Mouse (Mus musculus): ENCODE data around the gene Mrpl48.
A peak's percentile ranks its signal among the peaks of the same experiment; 100 is the strongest.

The Mrpl48 gene

DNA sequence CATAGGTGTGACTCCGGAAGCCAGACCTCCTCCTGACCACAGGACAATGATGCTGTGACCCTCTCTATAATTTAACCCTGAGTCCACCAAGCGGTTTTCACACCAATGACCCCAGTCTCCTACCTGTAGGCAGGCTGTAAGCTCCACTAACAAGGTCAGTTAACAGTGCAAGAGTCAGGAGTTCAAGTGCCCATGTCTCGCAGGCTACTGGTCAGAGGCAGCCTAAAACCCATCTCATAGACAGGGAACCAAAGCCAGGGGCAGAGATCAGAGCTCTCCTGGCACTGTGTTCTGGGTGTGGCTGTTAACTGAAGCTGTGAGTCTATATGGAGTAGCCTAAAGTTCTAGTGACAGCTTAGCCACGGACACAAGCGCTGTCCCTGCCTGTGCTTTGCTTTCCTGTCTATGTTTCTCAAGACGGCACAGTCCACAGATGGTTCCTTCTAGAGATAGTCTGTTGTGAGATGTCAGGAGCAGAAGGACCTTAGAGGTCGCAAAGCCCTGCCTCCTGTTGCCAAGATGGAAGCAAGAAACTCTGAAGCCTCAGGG, 105.7 kb downstream of the Mrpl48 start:
- H3K4me1 ChIP-seq (replicated peaks; ENCODE audit: low read depth, low read length): peaks cover 97% of the 10 kb centered on the region
- H3K27me3 ChIP-seq (ENCODE audit: insufficient read depth, low read length): no peaks in the 10 kb centered on the region
- peaks cover 34% of the 10 kb centered on the region for H3K36me3 ChIP-seq (ENCODE audit: insufficient read depth, low read length)
- H3K4me3 ChIP-seq (replicated peaks; ENCODE audit: low read length): 0 out of 2 replicates have a peak overlapping the region, but pooled peaks have one; percentile 17
- H3K9me3 ChIP-seq (ENCODE audit: low read length): no peaks in the 10 kb centered on the region
- no peak for TF ChIP-seq CTCF (conservative IDR thresholded peaks at IDR 0.05; ENCODE audit: low read length)
- TF ChIP-seq NANOG (IDR thresholded peaks at IDR 0.05; ENCODE audit: borderline replicate concordance, low read length): no peak
- TF ChIP-seq POU5F1 (IDR thresholded peaks at IDR 0.05; ENCODE audit: borderline replicate concordance, low read length): no peak

DNA sequence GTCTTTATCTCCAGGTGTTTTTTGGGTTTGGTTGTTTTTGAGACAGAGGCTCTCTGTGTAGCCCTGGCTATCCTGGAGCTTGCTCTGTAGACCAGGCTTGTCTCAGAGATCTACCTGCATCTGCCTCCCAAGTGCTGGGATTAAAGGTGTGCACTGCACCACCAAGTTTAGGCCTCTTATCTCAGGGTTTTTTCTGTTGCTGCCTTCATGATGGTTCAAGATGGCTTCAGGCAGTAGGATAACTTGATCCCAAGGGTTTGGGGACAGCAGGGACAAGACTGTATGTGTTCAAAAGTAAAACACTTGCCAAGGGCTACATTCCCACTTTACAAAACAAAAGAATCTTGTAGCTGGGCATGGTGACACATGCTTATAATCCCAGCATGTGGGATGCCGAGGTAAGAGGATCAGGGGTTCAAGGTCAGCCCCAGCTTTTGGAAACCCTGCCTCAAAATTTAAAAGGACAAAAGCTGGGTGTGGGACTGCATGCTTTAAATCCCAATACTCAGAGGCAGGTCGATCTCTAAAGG, 106.2 kb downstream of the Mrpl48 start:
- H3K9me3 ChIP-seq (ENCODE audit: low read length): no peaks in the 10 kb centered on the region
- TF ChIP-seq POU5F1 (IDR thresholded peaks at IDR 0.05; ENCODE audit: borderline replicate concordance, low read length) (no peak), CTCF (conservative IDR thresholded peaks at IDR 0.05; ENCODE audit: low read length) (no peak), NANOG (IDR thresholded peaks at IDR 0.05; ENCODE audit: borderline replicate concordance, low read length) (peak; percentile 56; the same call in 1 of the 2 replicates)
- peaks cover 40% of the 10 kb centered on the region for H3K36me3 ChIP-seq (ENCODE audit: insufficient read depth, low read length)
- peaks cover 99% of the 10 kb centered on the region for H3K4me1 ChIP-seq (replicated peaks; ENCODE audit: low read depth, low read length)
- no peaks in the 10 kb centered on the region for H3K27me3 ChIP-seq (ENCODE audit: insufficient read depth, low read length)
- 0 out of 2 replicates have a peak overlapping the region, but pooled peaks have one; percentile 0 for H3K4me3 ChIP-seq (replicated peaks; ENCODE audit: low read length)

DNA sequence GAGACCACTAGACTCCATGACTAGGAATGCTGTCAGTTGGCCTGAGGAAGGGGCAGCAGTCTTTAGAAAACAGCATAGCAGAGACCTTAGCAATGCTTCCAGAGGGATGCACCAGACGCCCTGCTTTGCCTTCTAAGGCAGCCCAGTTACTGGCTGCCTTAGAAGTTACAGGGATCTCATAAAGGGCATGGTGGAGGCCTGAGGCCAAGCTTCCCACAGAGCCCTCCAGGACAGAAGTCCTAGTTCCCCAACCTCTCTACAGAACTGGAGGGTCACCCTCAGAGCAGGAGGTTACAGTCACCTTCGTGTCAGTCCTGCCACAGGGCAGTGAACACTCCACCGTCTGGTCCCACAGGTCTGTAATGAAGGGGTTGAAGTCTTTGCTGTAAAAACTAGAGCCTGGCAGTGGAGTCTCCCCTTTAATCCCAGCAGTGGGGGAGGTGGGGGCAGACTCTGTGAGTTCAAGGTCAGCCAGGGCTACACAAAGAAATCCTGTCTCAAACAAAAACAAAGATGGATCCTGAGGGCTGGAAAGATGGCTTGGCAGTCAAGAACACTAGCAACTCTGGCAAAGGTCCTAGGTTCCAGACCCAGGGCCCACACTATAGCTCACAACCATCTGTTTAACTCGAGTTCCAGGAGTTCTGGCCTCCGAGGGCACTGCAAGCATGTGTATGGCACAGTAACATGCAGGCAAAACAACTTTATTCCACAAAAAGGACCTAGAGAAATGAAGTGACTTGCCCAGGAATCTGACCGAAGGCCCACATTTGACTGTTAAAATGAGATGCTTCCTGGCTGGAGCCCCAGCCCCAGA, 106.9 kb downstream of the Mrpl48 start:
- H3K36me3 ChIP-seq (ENCODE audit: insufficient read depth, low read length): peaks cover 46% of the 10 kb centered on the region

DNA sequence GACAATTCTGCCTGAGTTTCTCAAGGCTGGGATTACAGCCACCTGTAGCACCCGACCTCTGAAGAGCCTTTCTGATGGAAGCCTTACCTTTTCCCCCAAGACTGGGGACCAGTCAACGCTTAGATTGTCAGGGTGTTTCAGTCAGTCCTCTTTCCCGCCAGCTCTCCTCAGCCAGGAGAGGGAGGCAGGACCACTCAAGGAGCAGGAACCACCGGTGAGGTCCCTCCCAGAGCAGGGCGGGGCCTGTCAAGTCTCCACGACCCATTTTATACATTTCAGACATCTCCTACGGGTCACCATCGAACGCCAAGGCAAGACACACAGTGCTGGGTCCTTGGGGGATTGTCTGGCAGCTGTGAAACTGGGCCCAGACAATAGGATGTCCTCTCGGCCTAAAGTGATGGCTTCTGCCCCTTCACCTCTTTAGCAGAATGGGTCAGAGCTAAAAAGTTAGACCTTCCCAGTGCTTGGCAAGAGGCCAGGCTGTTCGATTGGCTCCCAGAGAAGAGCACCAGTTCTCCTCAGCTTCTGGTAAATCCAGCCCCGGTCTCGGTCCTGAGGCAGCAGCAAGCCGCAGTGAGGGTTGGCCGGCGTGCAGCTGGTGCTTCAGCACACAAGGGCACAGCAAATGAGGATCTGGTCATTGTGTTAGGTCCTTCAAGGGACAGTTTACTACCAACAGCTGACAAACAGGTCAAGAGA, 107.7 kb downstream of the Mrpl48 start:
- Histone ChIP-seq H3K36me3 (ENCODE audit: insufficient read depth, low read length) (peaks cover 52% of the 10 kb centered on the region), H3K27me3 (ENCODE audit: insufficient read depth, low read length) (no peaks in the 10 kb centered on the region), H3K4me1 (replicated peaks; ENCODE audit: low read depth, low read length) (peaks cover 98% of the 10 kb centered on the region), H3K4me3 (replicated peaks; ENCODE audit: low read length) (peak overlapping the region; percentile 24), H3K9me3 (ENCODE audit: low read length) (no peaks in the 10 kb centered on the region)
- TF ChIP-seq NANOG (IDR thresholded peaks at IDR 0.05; ENCODE audit: borderline replicate concordance, low read length) (no peak), POU5F1 (IDR thresholded peaks at IDR 0.05; ENCODE audit: borderline replicate concordance, low read length) (no peak), CTCF (conservative IDR thresholded peaks at IDR 0.05; ENCODE audit: low read length) (no peak)

More for the DNA sequence above, 106.9 kb downstream of the Mrpl48 start:
- Histone ChIP-seq H3K9me3 (ENCODE audit: low read length) (no peaks in the 10 kb centered on the region), H3K27me3 (ENCODE audit: insufficient read depth, low read length) (no peaks in the 10 kb centered on the region), H3K4me3 (replicated peaks; ENCODE audit: low read length) (peak overlapping the region; percentile 24), H3K4me1 (replicated peaks; ENCODE audit: low read depth, low read length) (peaks cover 99% of the 10 kb centered on the region)
- TF ChIP-seq POU5F1 (IDR thresholded peaks at IDR 0.05; ENCODE audit: borderline replicate concordance, low read length): no peak
- no peak for TF ChIP-seq NANOG (IDR thresholded peaks at IDR 0.05; ENCODE audit: borderline replicate concordance, low read length)
- TF ChIP-seq CTCF (conservative IDR thresholded peaks at IDR 0.05; ENCODE audit: low read length): no peak

DNA sequence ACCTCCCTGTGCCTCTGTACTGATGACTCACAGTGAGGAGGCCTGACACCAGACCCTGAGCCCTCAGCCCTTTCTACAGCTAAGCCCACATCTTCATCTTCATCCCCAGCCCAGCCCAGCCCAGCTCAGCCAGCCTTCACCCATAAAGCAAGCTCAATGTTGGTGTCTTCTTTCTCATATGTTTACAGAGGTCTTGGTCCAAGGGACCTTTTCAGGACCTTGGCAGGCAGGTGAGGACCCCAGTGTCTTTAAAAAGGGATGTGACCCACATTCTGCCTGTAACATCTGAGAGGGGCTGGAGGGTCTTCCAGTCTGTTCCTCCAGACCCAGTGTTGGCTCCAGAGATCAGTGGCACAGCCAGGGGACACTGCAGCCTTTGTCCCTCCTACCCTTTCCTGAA, 108.6 kb downstream of the Mrpl48 start:
- peaks cover 99% of the 10 kb centered on the region for H3K4me1 ChIP-seq (replicated peaks; ENCODE audit: low read depth, low read length)

DNA sequence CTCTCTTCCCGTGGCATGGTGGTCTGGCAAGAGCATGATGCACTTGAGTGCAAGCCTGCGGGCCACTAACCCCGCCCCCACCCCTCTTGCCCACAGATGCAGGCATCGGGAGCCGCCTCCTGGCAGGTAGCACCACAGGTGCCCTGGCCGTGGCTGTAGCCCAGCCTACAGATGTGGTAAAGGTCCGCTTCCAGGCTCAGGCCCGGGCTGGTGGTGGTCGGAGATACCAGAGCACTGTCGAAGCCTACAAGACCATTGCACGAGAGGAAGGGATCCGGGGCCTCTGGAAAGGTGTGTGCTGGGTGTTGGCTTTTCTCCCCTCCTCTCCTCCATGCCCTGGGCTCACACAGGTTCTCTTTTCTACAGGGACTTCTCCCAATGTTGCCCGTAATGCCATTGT, 110.1 kb downstream of the Mrpl48 start:
- TF ChIP-seq NANOG (IDR thresholded peaks at IDR 0.05; ENCODE audit: borderline replicate concordance, low read length) (no peak), CTCF (conservative IDR thresholded peaks at IDR 0.05; ENCODE audit: low read length) (no peak), POU5F1 (IDR thresholded peaks at IDR 0.05; ENCODE audit: borderline replicate concordance, low read length) (no peak)
- no peaks in the 10 kb centered on the region for H3K9me3 ChIP-seq (ENCODE audit: low read length)
- H3K4me1 ChIP-seq (replicated peaks; ENCODE audit: low read depth, low read length): peaks cover 91% of the 10 kb centered on the region
- peak overlapping the region; percentile 63 for H3K4me3 ChIP-seq (replicated peaks; ENCODE audit: low read length)
- H3K27me3 ChIP-seq (ENCODE audit: insufficient read depth, low read length): no peaks in the 10 kb centered on the region
- peaks cover 67% of the 10 kb centered on the region for H3K36me3 ChIP-seq (ENCODE audit: insufficient read depth, low read length)

More for the DNA sequence above, 108.6 kb downstream of the Mrpl48 start:
- Histone ChIP-seq H3K9me3 (ENCODE audit: low read length) (no peaks in the 10 kb centered on the region), H3K27me3 (ENCODE audit: insufficient read depth, low read length) (no peaks in the 10 kb centered on the region), H3K4me3 (replicated peaks; ENCODE audit: low read length) (peak overlapping the region; percentile 24; the same call in 1 of the 2 replicates), H3K36me3 (ENCODE audit: insufficient read depth, low read length) (peaks cover 62% of the 10 kb centered on the region)
- TF ChIP-seq CTCF (conservative IDR thresholded peaks at IDR 0.05; ENCODE audit: low read length) (no peak), NANOG (IDR thresholded peaks at IDR 0.05; ENCODE audit: borderline replicate concordance, low read length) (no peak), POU5F1 (IDR thresholded peaks at IDR 0.05; ENCODE audit: borderline replicate concordance, low read length) (no peak)

DNA sequence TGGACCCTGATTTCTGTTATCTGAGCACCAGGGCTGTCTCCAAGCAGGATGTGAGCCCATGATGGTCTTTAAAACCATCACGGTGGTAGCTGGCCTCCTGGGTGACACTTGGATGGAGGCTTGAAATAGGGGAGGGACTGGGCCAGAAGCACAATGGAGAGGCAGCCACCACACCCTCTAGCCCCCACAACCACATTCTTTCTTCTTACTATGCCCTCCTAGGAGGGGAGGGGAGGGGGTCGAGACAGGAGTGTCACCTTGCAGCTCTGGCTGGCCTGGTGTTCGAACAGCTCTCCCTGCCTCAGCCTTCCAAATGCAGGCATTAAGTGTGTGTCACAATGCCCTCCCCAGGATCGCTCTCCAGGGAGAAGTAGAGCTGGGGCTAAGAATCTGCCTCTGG, 110.7 kb downstream of the Mrpl48 start:
- H3K36me3 ChIP-seq (ENCODE audit: insufficient read depth, low read length): peaks cover 67% of the 10 kb centered on the region
- peaks cover 88% of the 10 kb centered on the region for H3K4me1 ChIP-seq (replicated peaks; ENCODE audit: low read depth, low read length)
- peak overlapping the region; percentile 63 for H3K4me3 ChIP-seq (replicated peaks; ENCODE audit: low read length)
- no peaks in the 10 kb centered on the region for H3K9me3 ChIP-seq (ENCODE audit: low read length)
- no peak for TF ChIP-seq CTCF (conservative IDR thresholded peaks at IDR 0.05; ENCODE audit: low read length)
- no peak for TF ChIP-seq POU5F1 (IDR thresholded peaks at IDR 0.05; ENCODE audit: borderline replicate concordance, low read length)
- no peak for TF ChIP-seq NANOG (IDR thresholded peaks at IDR 0.05; ENCODE audit: borderline replicate concordance, low read length)
- no peaks in the 10 kb centered on the region for H3K27me3 ChIP-seq (ENCODE audit: insufficient read depth, low read length)

DNA sequence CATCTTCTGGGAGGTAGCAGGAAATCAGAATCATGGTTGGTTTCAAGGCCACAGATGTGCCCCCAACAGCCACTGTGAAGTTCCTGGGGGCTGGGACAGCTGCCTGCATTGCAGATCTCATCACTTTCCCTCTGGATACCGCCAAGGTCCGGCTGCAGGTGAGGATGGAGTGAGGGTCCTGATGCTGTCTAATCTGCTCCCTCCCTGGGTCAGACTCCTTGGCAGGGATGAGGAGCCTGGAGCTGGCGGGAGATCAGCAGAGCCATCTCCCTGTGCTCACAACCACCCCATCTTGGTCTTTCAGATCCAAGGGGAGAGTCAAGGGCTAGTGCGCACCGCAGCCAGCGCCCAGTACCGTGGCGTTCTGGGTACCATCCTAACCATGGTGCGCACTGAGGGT, 111.3 kb downstream of the Mrpl48 start:
- no peaks in the 10 kb centered on the region for H3K9me3 ChIP-seq (ENCODE audit: low read length)
- peaks cover 88% of the 10 kb centered on the region for H3K4me1 ChIP-seq (replicated peaks; ENCODE audit: low read depth, low read length)

More for the DNA sequence above, 111.3 kb downstream of the Mrpl48 start:
- no peaks in the 10 kb centered on the region for H3K27me3 ChIP-seq (ENCODE audit: insufficient read depth, low read length)
- no peak for TF ChIP-seq POU5F1 (IDR thresholded peaks at IDR 0.05; ENCODE audit: borderline replicate concordance, low read length)
- no peak for TF ChIP-seq NANOG (IDR thresholded peaks at IDR 0.05; ENCODE audit: borderline replicate concordance, low read length)
- TF ChIP-seq CTCF (conservative IDR thresholded peaks at IDR 0.05; ENCODE audit: low read length): no peak
- peak overlapping the region; percentile 63 for H3K4me3 ChIP-seq (replicated peaks; ENCODE audit: low read length)
- H3K36me3 ChIP-seq (ENCODE audit: insufficient read depth, low read length): peaks cover 67% of the 10 kb centered on the region

All from E14TG2a.4 (cell line).